Mouse (Mus musculus) MEL (cell line): ENCODE measurements around the gene Larp4b. TPM values are rescaled to one million over a fixed set of nuclear protein-coding genes. Genes with fewer than 3 reads are reported as not detected.
A peak's percentile ranks its signal among the peaks of the same experiment; 100 is the strongest.

ENCODE experiments used
- DNase-seq: peaks from one replicate; pipeline ENCODE4 v3.0.0; 2011; ENCODE audit warnings: low read depth, low spot score
- H3K27ac ChIP-seq: 2 replicates; pipeline ENCODE4 v1.5.1; 2012; ENCODE audit warnings: low read depth, mild to moderate bottlenecking, control low read depth, low read length, moderate library complexity; ENCODE audit not compliant: control insufficient read depth
- H3K27me3 ChIP-seq, 2 experiments: fragments of 150-350 bp in 1 of 2; sonication (generic) in 1 of 2; 2 replicates each; pipeline ENCODE4 v1.6.1; 2012; ENCODE audit warnings: low read length in 2 of 2, mild to moderate bottlenecking in 2 of 2, improper control_type of control experiment in 1 of 2, moderate library complexity in 1 of 2; ENCODE audit not compliant: insufficient read depth in 2 of 2, control insufficient read depth in 1 of 2
- H3K36me3 ChIP-seq, 2 experiments: 2 replicates each; pipeline ENCODE4 v1.6.1; 2012 to 2014; ENCODE audit warnings: low read length in 2 of 2, improper control_type of control experiment in 1 of 2, inconsistent platforms in 1 of 2, mild to moderate bottlenecking in 1 of 2; ENCODE audit not compliant: insufficient read depth in 2 of 2, control insufficient read depth in 1 of 2
- H3K4me1 ChIP-seq, 2 experiments: fragments of 150-350 bp in 1 of 2; sonication (generic) in 1 of 2; 2 replicates each; pipeline ENCODE4 v1.6.1; 2012; ENCODE audit warnings: low read length in 2 of 2, improper control_type of control experiment in 1 of 2, mild to moderate bottlenecking in 1 of 2; ENCODE audit not compliant: insufficient read depth in 2 of 2, control insufficient read depth in 1 of 2
- H3K4me3 ChIP-seq, 2 experiments: fragments of 150-350 bp in 1 of 2; sonication (generic) in 1 of 2; 2 replicates each; pipeline ENCODE4 v1.5.1; 2012; ENCODE audit warnings: low read depth in 2 of 2, low read length in 2 of 2, mild to moderate bottlenecking in 2 of 2, moderate library complexity in 2 of 2, control low read depth in 1 of 2, improper control_type of control experiment in 1 of 2; ENCODE audit not compliant: control insufficient read depth in 1 of 2, insufficient read depth in 1 of 2
- H3K79me2 ChIP-seq: 2 replicates; pipeline ENCODE4 v1.6.1; 2012; ENCODE audit warnings: mild to moderate bottlenecking, low read length, moderate library complexity; ENCODE audit not compliant: control insufficient read depth, poor library complexity, insufficient read depth
- H3K9ac ChIP-seq: 2 replicates; pipeline ENCODE4 v1.6.1; 2012; ENCODE audit warnings: low read depth, mild to moderate bottlenecking, control low read depth, low read length, moderate library complexity; ENCODE audit not compliant: control insufficient read depth, poor library complexity, severe bottlenecking
- H3K9me3 ChIP-seq: fragments of 150-350 bp; sonication (generic); replicated peaks from 2 replicates; pipeline ENCODE4 v1.6.1; 2012; ENCODE audit warnings: mild to moderate bottlenecking, low read length, improper control_type of control experiment, moderate library complexity; ENCODE audit not compliant: insufficient read depth
- ELF1 ChIP-seq: IDR thresholded peaks from 2 replicates; pipeline ENCODE4 v1.6.1; 2014; ENCODE audit warnings: low read depth, mild to moderate bottlenecking, inconsistent platforms, low read length, improper control_type of control experiment, moderate library complexity
- EP300 ChIP-seq, 2 experiments: IDR thresholded peaks; 2 replicates each; pipeline ENCODE4 v1.6.1; 2011; ENCODE audit warnings: improper control_type of control experiment in 2 of 2, low read length in 2 of 2, low read depth in 1 of 2, mild to moderate bottlenecking in 1 of 2
- ETS1 ChIP-seq: IDR thresholded peaks from 2 replicates; pipeline ENCODE4 v1.6.1; 2012; ENCODE audit warnings: low read depth, mild to moderate bottlenecking, inconsistent platforms, low read length, improper control_type of control experiment, moderate library complexity
- GATA1 ChIP-seq: IDR thresholded peaks from 2 replicates; pipeline ENCODE4 v1.6.1; 2011; ENCODE audit warnings: low read depth, low read length, improper control_type of control experiment
- HCFC1 ChIP-seq: IDR thresholded peaks from 2 replicates; pipeline ENCODE4 v1.6.1; 2012; ENCODE audit warnings: low read depth, mild to moderate bottlenecking, inconsistent platforms, low read length, improper control_type of control experiment, moderate library complexity
- MXI1 ChIP-seq: IDR thresholded peaks from 2 replicates; pipeline ENCODE4 v1.6.1; 2011; ENCODE audit warnings: mild to moderate bottlenecking, low read depth, low read length, improper control_type of control experiment
- RAD21 ChIP-seq: IDR thresholded peaks from 2 replicates; pipeline ENCODE4 v1.6.1; 2011; ENCODE audit warnings: mild to moderate bottlenecking, low read depth, low read length, improper control_type of control experiment
- RCOR1 ChIP-seq: IDR thresholded peaks from 2 replicates; pipeline ENCODE4 v1.6.1; 2012; ENCODE audit warnings: low read depth, mild to moderate bottlenecking, inconsistent platforms, low read length, improper control_type of control experiment
- SMC3 ChIP-seq: IDR thresholded peaks from 2 replicates; pipeline ENCODE4 v1.6.1; 2011; ENCODE audit warnings: low read depth, low read length, improper control_type of control experiment
- TAL1 ChIP-seq: IDR thresholded peaks from 2 replicates; pipeline ENCODE4 v1.6.1; 2012; ENCODE audit warnings: mild to moderate bottlenecking, inconsistent platforms, low read length, moderate library complexity, mixed read lengths
- TBP ChIP-seq: IDR thresholded peaks from 2 replicates; pipeline ENCODE4 v1.8.0; 2011; ENCODE audit warnings: low read depth, low read length, improper control_type of control experiment
- TCF12 ChIP-seq: IDR thresholded peaks from 2 replicates; pipeline ENCODE4 v1.6.1; 2014; ENCODE audit warnings: low read depth, mild to moderate bottlenecking, inconsistent platforms, low read length, improper control_type of control experiment, moderate library complexity
- USF1 ChIP-seq: IDR thresholded peaks from 2 replicates; pipeline ENCODE4 v1.6.1; 2014; ENCODE audit warnings: low read depth, mild to moderate bottlenecking, inconsistent platforms, low read length, improper control_type of control experiment, moderate library complexity
- ZNF384 ChIP-seq: IDR thresholded peaks from 2 replicates; pipeline ENCODE4 v1.6.1; 2012; ENCODE audit warnings: low read depth, mild to moderate bottlenecking, inconsistent platforms, low read length, improper control_type of control experiment
- polyA plus RNA-seq, 2 experiments: library from polyadenylated mRNA; stranded (reverse) in 1 of 2; unstranded in 1 of 2; fragments of >175 nt in 1 of 2; fragments of >200 nt in 1 of 2; gene quantifications; 2 replicates each; pipeline versions ENCODE4 v1.2.1 to v1.2.4; 2012; ENCODE audit warnings: low replicate concordance in 2 of 2, low read depth in 1 of 2; ENCODE audit not compliant: insufficient read length in 2 of 2, insufficient read depth in 1 of 2, missing spikeins in 1 of 2
- total RNA-seq: library from RNA; depleted of rRNA; stranded (reverse); fragments of 300-350 nt; gene quantifications from 2 replicates; pipeline ENCODE4 v1.2.3, GENCODE M21; 2012

Larp4b gene
- total and polyA plus RNA-seq, 3 experiments: 57.7 to 340 (median 67.0) TPM

- TF ChIP-seq TCF12 (peak; percentile 77), GATA1 (peak; percentile 82), TAL1 (peak; percentile 55), ELF1 (no peak), USF1 (no peak), ETS1 (peak; percentile 49; the same call in 1 of the 2 replicates), RCOR1 (peak; percentile 86; the same call in 1 of the 2 replicates), EP300 (IDR thresholded peaks at IDR 0.05; ENCODE audit: low read depth in 1 of 2, low read length in 2 of 2) (peak; percentile 64 to 87), TBP (0 out of 2 replicates have a peak, but pooled peaks have one; percentile 44), MXI1 (0 out of 2 replicates have a peak, but pooled peaks have one; percentile 34)
- Histone ChIP-seq H3K36me3 (peaks cover 27 to 28% of the 10 kb centered on the region in 2 experiments), H3K9me3 (no peaks in the 10 kb centered on the region), H3K9ac (no peak overlapping the region), H3K4me1 (peaks cover 6 to 12% of the 10 kb centered on the region in 2 experiments), H3K27ac (peak overlapping the region; percentile 19; the same call in 1 of the 2 replicates), H3K27me3 (no peaks in the 10 kb centered on the region), H3K4me3 (no peak overlapping the region), H3K79me2 (peaks cover 10% of the 10 kb centered on the region)
- DNase-seq: peak; percentile 86
Observed at GRCm38 (mm10) chr13:9120835-9121542, 27.3 kb downstream of the Larp4b start.

- peaks cover 4% of the 10 kb centered on the region for H3K79me2 ChIP-seq
- H3K9ac ChIP-seq: no peak overlapping the region
- H3K4me3 ChIP-seq: no peak overlapping the region
- no peaks in the 10 kb centered on the region for H3K9me3 ChIP-seq
- peaks cover 6 to 12% of the 10 kb centered on the region in 2 experiments for H3K4me1 ChIP-seq
- DNase-seq: no peak
- no peaks in the 10 kb centered on the region for H3K27me3 ChIP-seq
- peaks cover 28% of the 10 kb centered on the region in 2 experiments for H3K36me3 ChIP-seq
- no peak overlapping the region for H3K27ac ChIP-seq
- TF ChIP-seq GATA1 (no peak), ZNF384 (no peak), TCF12 (no peak)
- TF ChIP-seq, all 39 proteins: peak for 0
Observed at GRCm38 (mm10) chr13:9122045-9122444, 28.4 kb downstream of the Larp4b start.

- H3K27ac ChIP-seq: no peak overlapping the region
- H3K79me2 ChIP-seq: no peaks in the 10 kb centered on the region
- H3K36me3 ChIP-seq: peaks cover 10 to 33% of the 10 kb centered on the region in 2 experiments
- H3K4me3 ChIP-seq: no peak overlapping the region
- peaks cover 4 to 5% of the 10 kb centered on the region in 2 experiments; a peak in 3 of 4 replicates for H3K4me1 ChIP-seq
- no peaks in the 10 kb centered on the region for H3K27me3 ChIP-seq
- TF ChIP-seq RAD21 (no peak), SMC3 (no peak), HCFC1 (no peak)
- DNase-seq: no peak
- H3K9ac ChIP-seq: no peak overlapping the region
- H3K9me3 ChIP-seq: no peaks in the 10 kb centered on the region
Observed at GRCm38 (mm10) chr13:9125193-9125592, 31.5 kb downstream of the Larp4b start.
